Mouse (Mus musculus) ovary, adult 2 months (tissue): ENCODE data around the gene Gys2. TPM values are rescaled to one million over a fixed set of nuclear protein-coding genes. Genes with fewer than 3 reads are reported as not detected.

ENCODE experiments used
- polyA plus RNA-seq: library from polyadenylated mRNA; depleted of rRNA; stranded (reverse); fragments of >200 nt; gene quantifications from 2 replicates; pipeline ENCODE4 v1.2.3, GENCODE M21; 2012; rRNA removed

Gys2 gene
- polyA plus RNA-seq, result 0.33 and 0.42 TPM in 2 replicates

DNA sequence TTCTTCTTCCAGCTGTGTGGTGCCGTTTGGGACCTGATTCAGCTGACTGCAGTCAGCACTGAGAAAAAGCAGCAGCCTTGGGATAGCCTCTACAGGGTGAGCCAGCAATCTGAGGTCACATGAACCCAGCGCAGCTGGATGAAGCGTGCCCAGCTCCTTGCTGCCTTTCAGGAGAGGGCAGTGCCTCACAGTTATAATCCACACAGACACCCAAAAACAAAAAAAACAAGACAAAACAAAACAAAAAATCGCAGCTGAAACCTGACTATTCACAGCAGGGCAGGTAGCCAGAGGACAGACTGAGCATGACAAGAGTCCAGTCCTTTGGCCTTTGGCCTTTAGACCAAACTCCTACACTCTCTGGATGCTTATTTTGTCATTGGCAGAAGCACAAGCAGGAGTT, at the start of gene Gys2:
Gys2 (minus strand) TSS at position 309 of the 403 bp plus-strand sequence.

DNA sequence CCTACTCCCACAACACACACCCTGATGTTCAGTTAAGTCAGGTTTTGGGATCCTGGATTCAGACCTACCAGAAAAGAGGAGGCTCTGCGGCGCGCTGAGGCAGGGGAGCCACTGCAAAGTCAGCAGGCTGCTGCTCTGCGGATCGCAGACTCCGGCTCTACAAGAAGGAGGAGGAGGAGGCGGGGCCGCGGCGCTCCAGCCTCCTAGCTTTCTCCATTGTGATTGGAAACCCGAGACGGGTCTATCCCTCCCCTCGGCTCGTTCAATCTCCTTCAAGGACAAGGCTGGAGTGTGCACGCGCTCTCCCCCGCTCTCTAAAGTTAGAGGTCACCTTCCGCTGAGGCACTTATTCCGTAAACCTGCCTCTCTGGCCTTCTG, 34.9 kb upstream of the Gys2 start, which contains the start of gene Ldhb:
Ldhb (minus strand) TSS at position 173 of the 378 bp plus-strand sequence.

DNA sequence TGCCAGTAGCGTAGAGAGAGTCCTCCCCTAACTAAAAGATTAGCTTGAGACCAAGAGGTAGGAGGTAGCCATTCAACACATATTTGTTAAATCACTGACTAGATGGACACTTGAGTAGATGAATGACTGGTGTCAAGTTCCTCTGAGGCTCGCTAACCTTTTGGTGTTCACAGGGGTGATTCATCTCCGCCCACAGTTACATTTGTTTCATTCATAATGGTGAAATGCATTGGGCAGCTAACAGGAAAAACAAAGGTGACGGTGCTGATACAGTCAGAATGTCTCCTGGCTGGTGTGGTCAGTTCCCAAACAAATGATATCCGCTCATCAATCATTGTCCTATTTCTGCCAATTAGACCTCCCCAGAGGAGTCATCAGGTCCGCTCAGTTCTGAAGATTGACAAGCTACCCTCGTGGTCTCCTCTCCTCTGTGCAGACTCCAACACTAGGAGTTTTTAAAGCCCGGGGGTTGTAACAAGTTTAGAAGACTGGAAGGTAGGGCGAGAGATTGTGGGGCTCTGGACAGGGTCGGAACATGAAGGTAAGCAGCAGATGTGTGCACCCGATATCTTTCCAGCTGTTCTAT, 59.9 kb downstream of the Gys2 start, which contains the start of gene Spx:
Spx (plus strand) TSS at position 536 of the 586 bp plus-strand sequence.

DNA sequence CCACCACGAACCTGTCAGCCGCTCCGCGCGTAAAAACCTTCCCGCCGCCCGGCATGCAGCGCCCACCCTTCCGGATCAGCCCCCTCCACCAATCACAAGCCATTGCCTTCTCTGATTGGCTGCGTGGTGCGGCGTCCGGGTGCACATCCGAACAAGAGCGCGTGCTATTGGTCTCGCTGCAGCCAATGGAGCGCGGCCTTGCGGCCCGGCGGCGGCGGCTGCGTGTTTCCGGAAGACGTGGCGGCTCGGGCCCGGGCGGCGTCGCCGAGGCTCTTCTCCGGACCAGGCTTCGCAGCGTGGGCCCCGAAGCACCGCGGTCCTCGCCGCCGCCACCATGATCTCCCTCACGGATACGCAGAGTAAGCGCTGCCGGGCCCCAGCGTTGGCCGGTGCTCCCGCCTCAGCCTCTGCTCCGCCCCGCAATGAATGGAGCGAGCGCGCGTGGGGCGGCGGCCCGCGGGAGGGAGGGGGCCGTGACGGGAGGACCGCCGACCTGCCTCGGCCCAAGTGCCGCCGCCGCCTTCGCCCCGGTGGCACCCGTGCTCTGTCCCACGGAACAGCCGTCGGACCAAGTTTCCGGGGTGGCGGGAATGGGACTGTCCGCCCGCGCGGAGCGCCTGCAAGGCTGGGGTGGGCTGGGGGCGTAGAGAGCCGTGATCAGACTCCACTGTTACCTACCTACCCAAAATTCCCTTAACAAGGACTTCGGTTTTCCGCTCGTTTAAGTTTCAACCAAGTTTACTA, 85.7 kb downstream of the Gys2 start, which contains the start of the genes Recql and Golt1b:
Recql (minus strand) TSS at position 77 of the 744 bp plus-strand sequence.
Golt1b (plus strand) TSS at position 211 of the 744 bp plus-strand sequence.

Other genes with a start within 250 kb of the Gys2 start
- not detected in 2 replicates for gene Iapp, start 174.7 kb downstream of the Gys2 start, polyA plus RNA-seq
- gene Slco1a5, start 150.1 kb downstream of the Gys2 start, polyA plus RNA-seq, result 0.07 TPM in 1 of 2 replicates, not detected in the other
- 3.9 and 4.9 TPM in 2 replicates for gene Pyroxd1, start 127.5 kb downstream of the Gys2 start, polyA plus RNA-seq
- 2.9 and 3.5 TPM in 2 replicates for gene Recql, start 86.0 kb downstream of the Gys2 start, polyA plus RNA-seq
- 4.3 and 6.6 TPM in 2 replicates for gene Golt1b, start 85.9 kb downstream of the Gys2 start, polyA plus RNA-seq
- 0.10 and 0.21 TPM in 2 replicates for gene Spx, start 59.7 kb downstream of the Gys2 start, polyA plus RNA-seq
- gene Ldhb, start 34.8 kb upstream of the Gys2 start, polyA plus RNA-seq, result 363 and 401 TPM in 2 replicates
- gene Kcnj8, start 98.5 kb upstream of the Gys2 start, polyA plus RNA-seq, result 22.7 and 24.4 TPM in 2 replicates
- gene Abcc9, start 229.2 kb upstream of the Gys2 start, polyA plus RNA-seq, result 5.2 and 6.8 TPM in 2 replicates